Mouse (Mus musculus) natural killer cell, adult 2 months (primary cell): Measurements from ENCODE around the gene Ptpa.

Source experiments
- DNase-seq, 2 experiments: peaks; one replicate each; pipeline ENCODE4 v3.0.0; 2022; ENCODE audit warnings: low spot score in 2 of 2

Gene Ptpa

DNA sequence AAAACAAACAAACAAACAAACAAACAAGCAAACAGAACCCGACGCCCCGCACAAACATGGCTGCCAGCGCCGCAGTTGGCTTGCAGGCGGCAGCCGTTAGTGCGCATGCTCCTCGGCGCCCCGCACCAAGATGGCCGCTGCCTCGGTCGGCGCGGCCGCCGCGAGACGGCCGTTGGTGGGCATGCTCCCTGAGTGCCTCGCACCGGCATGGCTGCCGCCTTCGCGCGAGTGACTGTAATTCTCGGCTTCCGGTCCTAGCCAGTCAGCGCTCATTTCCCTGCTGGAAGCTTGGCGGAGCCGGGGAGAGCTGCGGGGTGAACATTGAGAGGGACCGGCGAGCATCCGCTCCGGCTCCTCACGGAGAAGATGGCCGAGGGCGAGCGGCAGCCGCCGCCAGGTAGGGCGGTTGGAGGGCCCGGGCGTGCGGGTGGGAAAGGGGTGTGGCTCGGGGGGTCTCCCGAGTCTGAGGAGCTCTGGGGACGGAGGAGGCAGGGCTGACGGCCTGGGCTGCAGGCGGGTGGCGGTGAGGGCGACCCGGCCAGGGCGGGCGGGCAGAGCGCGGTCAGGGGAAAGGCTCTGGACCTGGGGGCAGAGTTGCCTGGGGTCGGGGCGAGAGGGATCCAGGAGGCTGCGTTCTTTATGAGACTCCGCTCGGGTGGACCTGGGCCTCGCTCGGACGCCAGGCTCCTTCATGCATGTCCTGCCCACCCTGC is at the start of gene Ptpa:
Ptpa (plus strand) TSS at position 104 of the 713 bp plus-strand sequence.
- DNase-seq, result peak; percentile 90 to 92

DNA sequence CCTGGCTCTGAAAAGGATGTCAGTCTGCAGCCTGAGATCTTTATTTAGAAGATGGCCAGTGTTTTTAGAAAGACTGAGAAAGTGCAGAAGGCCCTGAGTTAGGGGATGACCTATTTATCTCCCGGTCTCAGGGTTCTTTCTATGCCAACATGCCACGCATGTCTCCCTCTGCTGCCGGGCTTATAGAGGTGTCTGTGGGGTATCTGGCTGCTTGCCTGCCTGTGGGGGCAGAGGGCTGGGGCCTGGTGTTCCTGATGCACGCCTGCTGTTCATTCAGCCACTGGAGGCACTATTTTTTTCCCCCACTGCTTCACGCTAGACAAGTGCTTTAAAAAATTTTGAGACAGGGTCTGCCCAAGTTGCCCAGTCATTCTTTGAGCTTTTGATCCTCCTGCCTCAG is 49.6 kb upstream of the Ptpa start:
- DNase-seq, result no peak

DNA sequence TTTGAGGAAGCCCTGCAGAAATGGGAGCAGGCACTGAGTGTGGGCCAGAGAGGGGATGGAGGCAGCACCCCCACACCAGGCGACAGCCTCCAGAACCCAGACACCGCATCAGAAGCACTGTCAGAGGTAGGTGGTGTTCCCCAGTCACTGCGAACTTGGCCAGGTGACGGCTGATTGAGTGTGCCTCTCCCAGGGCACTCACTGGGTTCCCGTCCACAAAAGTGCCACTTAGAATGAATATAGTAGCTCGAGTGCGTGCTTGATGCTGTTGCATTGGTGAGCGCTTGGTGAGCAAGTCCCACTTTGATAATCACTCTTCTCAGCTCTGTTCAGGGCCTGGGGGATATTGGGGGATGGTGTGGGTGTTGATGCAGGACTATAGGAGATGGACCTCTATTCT is 44.3 kb upstream of the Ptpa start:
- no peak for DNase-seq

DNA sequence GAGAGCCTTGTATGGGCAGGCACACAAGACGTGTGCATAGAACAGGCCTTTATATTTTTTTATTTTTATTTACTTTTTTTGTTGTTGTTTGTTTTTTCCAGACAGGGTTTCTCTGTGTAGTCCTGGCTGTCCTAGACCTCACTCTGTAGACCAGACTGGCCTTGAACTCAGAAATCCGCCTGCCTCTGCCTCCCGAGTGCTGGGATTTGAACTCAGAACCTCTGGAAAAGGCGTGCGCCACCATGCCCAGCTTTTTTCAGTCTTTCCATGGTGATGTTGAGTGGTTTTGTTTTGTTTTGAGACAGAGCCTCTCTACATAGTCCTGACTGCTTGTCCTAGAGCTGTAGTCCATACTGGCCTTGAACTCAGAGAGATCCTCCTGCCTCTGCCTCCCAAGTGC is 43.1 kb upstream of the Ptpa start:
- DNase-seq, result no peak

DNA sequence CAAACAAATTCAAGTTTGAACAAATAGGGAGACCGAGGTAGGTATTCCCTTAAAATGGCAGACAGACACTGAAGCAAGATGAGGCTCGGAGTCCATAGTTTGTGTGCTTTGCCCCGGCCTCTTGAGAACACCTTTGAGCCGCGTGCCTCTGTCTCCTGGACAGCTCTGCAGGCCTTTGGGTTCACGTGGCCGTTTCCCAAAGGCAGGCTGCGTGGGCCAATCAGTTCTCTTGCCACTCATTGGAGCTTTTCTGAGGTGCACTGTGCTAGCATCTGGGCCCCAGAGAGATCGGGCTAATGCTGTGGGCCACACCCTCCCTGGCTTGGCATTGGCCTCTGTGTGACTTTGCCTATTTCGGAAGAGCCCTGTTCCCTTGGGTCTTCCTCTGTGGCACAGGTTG is 39.9 kb upstream of the Ptpa start:
- DNase-seq, result no peak

DNA sequence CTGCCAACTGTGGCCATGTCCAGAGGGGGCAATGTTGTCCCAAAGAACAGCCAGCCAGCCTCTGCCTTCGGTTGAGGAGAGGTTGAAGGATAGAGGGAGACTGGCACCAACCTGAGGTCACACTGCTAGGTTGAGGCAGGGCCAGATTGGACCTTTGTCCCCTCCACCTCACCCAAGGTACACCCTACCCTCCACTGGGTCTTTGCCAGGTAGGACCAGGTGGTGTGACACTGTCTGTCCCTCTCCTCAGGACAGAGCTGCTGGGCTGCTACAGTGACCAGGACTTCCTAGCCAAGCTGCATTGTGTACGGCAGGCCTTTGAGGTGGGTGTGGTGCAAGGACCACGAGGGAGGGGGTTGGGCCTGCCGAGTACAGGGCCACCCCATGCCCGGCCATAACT is 38.1 kb upstream of the Ptpa start:
- no peak for DNase-seq

DNA sequence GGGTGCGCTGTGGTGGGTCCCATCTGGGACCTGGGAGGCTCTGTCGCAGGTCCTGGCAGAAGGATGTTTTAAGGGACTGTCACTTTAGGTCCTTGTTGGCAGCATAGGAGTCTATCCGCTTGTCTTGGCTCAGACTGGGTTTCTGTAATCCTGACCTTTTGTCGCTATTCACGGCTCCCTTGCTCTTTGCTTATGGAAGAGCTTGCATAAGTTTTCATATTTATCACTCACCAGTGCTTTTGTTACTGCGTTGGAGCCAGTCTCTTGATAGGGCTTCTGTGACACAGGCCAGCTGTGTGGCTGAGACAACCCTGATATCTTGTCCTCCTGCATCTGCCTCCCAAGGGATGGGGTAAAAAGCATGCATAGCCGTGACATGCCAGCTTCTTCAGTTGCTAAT is 36.5 kb upstream of the Ptpa start:
- no peak for DNase-seq

DNA sequence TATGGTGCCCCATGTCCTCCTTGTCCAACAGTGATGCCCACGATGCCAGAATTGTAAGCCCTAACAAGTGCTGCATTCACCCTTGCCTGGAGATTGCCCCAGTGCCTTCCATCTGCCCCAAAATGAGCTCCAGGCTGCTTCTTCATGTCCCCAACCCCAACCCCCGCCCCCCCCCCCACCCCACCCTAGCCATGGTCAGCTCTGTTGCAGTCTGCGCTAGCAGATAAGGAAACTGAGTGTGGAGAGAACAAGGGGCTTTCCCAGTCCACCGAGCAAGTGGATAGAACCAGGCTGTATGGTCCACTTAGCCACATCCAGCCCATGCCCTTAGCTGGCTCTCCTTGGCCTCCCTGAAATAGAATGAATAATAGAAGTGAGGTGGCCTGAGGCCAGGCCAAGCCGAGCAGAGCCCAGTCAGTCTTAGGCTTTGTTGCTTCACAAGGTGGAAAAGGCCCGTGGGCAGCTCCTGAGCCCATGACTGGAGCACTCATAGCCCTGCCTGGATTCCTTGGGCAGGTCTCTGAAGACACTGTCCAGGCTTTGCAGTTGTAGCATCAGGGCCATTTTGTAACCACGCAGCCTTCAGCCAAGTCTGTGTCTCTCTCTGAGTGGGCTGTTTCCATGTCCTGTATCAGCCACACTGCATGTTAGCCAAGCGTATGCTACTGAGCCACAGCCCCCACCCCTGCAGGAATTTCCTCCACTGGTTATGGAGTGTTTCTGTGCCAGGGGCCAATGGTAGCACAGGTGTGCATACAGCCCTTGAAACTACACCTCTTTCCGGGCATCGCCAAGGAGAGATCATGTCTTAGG is 35.1 kb upstream of the Ptpa start:
- DNase-seq, result no peak

DNA sequence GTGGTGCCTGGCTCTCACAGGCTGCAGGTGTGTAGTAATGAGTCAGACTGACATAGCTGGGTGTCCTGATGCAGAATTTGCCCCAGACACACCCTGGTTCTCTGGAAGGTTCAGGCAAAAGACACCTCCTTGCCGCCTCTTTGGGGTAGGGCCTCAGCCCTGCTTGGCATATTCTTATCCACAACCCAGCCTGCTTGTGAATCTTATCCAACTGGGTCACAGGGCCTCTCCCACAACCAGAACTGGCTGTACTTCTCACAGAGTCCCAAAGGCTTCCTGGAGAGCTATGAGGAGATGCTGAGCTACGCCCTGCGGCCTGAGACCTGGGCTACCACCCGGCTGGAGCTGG is 34.5 kb upstream of the Ptpa start:
- DNase-seq, result no peak

DNA sequence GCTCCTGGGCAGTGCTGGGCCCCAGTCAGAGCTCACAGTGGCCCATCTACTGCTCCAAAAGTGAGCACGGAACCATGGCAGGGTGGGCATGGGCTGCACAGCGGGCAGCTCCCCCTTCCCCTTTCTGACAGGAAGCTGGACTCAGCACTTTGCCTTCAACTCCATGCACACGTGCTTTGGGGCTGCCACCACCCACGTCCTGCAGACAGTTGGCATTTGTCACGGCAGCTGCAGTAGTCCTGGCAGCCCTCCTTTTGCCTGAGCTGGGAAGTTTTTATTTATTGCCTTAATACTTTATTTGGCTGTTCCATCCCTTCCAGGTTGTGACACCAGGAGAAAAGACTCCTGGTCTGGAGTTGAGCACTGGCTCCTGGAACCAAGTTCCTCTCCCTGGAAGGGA is 31.0 kb upstream of the Ptpa start:
- DNase-seq, result no peak

DNA sequence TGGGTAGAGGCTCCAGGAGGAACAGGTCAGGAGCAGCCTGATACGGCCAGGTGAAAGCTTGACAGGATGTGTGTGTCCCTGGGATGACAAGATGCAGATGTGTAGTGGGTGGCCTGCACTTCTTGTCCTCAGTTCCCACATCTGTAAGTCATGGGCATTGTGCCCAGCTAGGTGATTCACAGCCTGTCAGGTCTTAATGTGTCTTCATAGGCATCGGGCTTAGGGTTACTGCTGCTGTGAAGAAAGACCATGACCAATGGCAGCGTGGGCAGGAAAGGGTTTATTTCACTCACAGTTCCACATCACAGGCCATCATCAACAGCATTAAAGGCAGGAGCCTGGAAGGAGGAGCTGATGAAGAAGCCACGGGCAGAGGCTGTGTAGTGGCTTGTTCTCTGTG is 30.2 kb upstream of the Ptpa start:
- no peak for DNase-seq

DNA sequence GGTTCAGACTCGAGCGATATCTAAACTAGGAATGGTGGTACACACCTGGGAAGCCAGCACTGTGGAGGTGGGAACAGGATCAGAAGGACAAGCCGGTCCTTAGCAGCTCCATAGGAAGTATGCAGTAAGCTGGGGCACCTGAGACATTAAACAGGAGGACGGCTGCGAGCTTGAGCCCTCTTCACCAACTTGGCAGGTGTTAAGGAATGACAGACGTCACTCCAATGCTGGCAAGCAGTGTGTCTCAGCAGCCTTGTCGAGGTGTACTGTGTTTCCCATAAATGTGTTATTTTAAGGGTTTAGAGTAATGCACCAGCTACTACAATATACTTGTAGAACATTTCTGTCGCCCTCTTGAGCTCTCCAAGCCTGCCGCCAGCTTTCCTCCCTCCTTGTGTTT is 28.9 kb upstream of the Ptpa start:
- DNase-seq, result no peak

DNA sequence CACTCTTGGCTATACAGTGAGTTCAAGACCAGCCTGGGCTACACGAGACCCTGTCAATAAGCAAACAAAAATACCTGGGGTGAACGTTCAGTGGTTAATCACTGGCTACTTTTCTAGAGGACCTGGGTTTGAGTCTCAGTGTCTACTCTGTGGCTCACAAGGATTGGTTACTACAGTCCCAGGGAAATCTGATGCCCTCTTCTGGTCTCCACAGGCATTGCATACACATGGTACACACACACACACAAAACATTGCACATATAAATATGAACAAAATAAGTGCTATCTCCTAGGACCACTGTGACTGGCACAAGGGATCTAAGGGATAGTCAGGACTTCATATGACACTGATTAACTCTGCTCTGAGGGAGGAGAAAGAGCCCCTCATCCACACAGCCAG is 26.8 kb upstream of the Ptpa start:
- no peak for DNase-seq

DNA sequence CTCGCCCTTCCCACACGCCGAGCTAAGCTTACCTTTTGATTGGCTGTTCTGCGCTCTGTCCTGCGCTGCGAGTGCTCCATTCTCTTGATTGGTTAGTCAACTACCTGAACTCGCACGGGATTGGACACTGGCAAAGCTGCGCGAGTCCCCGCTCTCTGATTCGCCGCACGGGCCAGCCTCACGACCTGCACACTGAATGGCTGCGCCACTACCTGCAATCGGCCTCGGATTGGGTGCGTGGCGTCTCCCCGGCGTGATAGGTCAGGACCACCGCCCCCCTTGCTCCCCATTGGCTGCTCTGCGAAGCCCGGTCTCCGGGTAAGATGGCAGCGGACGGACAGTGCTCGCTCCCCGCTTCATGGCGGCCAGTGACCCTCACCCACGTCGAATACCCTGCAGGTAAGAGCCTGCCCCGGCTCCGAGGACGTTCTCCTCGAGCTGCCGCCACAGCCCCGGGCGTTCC is 23.7 kb upstream of the Ptpa start, which contains the start of gene Dolpp1:
Dolpp1 (plus strand) TSS at position 141 of the 463 bp plus-strand sequence.
- DNase-seq, result peak; percentile 98

DNA sequence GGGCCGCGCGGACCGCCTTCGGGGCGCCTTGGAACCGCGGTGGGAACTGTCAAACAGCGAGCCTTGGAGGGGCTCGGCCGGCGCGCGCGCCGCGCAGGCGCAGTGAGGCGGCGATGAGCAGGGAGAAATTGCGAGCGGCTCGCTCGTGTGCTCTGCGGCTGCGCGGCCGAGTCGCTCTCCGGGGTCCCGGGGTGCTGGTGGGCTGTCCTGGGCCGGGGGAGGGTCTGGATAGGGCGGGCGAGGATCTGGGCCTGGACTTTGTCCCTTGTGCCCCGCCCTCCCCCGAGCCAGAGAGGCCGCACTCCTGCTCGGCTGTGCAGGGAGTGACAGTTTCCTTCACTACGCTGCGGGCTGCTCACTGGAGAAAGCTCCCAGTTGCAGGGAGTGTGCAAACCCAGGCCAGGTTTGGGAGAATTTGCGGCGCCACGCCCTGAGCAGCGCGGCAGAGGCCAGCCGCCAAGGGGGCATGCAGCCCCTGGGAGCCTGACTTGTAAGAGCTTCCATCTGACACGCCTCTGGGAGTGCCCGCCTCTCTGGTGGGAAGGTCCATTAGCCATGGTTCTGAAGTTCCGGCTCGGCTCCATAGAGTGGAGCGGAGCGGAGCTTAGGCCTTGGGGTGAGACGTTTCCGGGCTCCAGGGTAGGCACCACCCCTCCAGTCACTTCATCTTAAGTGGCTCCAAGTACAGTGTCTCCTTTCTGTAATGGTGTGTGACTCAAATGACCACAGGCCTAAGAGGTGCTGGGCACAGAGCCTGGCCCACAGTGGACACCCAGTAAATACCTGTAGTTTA is 23.1 kb upstream of the Ptpa start:
- DNase-seq, result peak in 1 of 2 experiments; percentile 20

DNA sequence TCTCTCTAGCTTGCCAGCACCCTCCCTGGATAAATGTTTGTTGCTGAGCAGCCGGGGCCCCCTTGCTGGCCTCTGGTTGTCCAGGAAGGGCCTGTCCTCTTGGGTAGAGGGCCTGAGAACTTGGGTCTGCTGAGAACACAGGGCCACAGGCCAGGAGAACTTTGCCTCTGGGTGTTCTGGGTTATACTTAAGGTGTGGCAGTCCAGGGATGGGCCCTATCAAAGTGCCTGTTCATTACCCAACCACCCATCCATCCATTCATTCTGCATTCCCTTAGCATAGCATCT is 22.5 kb upstream of the Ptpa start:
- DNase-seq, result no peak

DNA sequence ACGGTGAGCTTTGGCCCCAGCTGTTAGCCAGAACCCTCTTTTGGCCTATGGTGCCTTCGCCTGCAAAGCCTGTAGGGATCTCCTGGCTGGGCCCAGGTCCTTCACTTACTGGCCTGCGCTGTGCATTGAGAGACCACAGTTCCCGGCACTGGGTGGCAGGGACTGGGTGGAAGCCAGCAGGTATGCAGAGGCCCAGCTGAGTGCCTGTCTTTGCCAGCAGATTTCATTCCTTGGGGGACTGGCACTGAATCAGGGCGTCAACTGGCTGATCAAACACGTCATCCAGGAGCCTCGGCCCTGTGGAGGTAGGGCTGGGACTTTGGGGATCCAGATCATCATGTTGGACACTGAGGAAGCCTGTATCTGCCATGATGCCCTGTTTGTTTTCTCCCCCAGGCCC is 20.1 kb upstream of the Ptpa start:
- no peak for DNase-seq

DNA sequence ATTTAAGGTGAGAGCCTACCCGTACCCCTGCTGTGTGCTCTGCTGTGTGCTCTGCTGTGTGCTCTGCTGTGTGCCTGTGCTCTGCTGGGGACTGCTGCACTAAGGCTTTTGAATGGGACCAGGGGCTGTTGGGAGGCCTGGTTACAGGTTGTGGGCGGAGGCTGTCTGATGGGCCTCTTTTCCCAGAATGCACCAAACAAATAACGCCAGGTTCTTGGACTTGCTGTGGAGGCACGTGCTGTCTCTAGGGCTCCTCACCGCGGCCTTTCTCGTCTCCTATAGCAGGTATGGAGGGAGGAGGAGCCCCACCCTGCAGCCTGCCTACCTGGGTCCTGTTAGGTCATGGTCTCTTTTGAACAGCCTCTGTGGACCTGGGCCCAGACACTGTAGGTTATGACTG is 19.6 kb upstream of the Ptpa start:
- DNase-seq, result no peak

DNA sequence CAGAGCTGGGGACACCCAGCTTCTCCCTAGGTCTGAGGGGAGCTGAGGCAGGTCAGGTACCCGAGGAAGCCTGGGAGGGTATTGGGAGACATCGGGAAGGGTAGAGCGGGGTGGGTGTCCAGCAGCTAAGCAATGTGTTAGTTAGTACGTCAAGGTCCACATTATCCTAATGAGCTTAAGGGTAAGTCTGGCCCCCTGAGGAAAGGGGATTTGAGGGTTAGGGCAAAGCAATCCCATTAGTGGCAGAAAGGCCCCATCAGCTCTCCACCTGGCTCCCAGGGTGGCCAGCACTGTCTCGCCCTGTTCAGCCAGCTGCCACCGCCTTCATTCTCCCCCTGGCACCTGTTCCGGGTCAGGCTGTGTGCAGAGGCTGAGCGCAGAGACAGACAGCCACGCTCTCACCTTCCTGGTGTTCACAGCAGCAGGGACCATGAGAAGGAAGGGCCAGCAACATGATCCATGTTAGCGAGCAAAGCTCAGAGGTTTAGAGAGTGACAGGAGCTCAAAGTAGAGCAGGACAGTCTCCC is 17.8 kb upstream of the Ptpa start:
- no peak for DNase-seq

DNA sequence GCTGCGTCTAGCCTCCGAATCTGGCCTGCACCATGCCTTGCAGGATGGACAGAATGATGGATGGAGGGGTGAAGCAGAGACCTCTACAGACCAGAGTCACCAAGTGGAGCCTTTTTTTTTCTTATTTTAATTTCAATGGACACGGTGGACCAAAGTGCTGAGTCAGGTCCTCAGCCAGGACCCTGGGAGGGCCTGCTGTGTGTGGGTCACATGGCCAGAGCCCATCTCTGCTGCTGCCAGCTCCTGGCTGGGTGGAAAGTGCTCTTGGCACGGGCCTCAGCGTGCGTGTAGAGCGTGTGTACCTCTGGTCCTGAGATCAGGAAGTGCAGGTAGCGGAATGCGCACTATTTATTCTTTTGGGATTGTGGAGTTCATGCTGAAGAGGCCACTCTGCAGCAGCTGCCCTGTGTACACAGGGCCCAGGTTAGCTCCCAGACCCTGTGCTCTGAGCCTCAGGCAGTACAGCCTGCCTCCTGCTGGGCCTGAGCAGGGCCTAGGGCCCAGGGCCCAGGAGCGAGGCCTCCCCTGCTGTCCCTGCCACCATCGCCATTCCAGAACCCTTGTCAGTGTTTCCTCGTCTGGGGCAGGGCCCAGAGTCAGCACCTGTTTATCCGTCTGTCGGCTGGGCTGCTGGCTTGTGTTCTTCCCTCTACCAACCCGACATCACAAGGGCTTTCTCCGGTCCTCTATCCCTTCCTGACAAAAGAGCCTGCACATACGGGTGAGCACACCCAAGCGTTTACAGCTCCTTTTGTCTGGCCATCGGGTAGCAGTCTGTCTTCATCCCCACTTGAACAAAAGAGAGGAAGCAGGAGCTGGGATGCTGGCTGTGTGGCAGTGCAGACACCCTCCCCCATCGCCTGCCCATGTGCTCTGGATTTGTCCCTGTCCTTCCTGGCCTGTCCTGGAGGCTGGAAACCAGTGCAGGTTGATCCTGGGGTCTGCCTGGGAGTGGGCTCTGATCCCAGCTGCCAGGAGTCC is 16.4 kb upstream of the Ptpa start:
- no peak for DNase-seq

DNA sequence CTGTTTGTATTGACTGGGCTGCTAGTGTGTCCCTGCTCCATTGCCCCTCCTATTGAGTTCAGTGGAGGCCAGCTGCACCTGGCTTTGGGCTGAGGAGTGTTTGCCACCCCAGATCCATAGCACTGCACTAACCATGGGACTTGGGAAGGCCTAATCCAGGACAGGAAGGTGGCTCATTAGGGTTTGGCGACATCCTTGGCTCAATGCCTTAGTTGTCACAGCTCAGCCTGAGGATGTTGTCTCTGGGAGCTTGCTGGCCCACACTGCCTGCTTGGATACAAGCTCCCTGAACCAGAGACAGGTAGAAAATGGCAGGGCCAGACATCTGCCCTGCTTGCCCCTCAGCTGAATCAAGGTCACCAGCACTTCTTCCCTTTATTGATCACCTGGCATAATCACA is 14.3 kb upstream of the Ptpa start:
- no peak for DNase-seq
